Mouse (Mus musculus): ENCODE data around the gene Nploc4. TPM values are rescaled to one million over a fixed set of nuclear protein-coding genes. Genes with fewer than 3 reads are reported as not detected.

Nploc4 gene
- total and polyA plus RNA-seq, 3 experiments = 40.6 to 115 (median 50.4) TPM

GRCm38 (mm10) chr11:120422651-120423568 lies 14.6 kb downstream of the Nploc4 start:
- Histone ChIP-seq H3K4me3 (replicated peaks in 1 of 3; ENCODE audit: low read depth in 2 of 3, low read length in 2 of 3, poor library complexity in 1 of 3) (no peak overlapping the region), H3K27ac (ENCODE audit: insufficient read depth, low read depth) (no peak overlapping the region), H3K36me3 (replicated peaks in 1 of 2; ENCODE audit: control insufficient read depth in 1 of 2, insufficient read depth in 1 of 2, low read length in 1 of 2) (peaks cover 81 to 93% of the 10 kb centered on the region in 2 experiments), H3K27me3 (replicated peaks) (no peaks in the 10 kb centered on the region), H3K9me3 (replicated peaks; ENCODE audit: low read length) (no peaks in the 10 kb centered on the region), H3K4me2 (ENCODE audit: insufficient read depth, low read depth, poor library complexity, severe bottlenecking) (no peak overlapping the region), H3K79me2 (replicated peaks; ENCODE audit: control insufficient read depth, extremely low read depth, insufficient read depth, poor library complexity, severe bottlenecking) (peaks cover 16% of the 10 kb centered on the region), H3K9ac (ENCODE audit: insufficient read depth, low read depth) (no peak overlapping the region), H3K4me1 (ENCODE audit: control insufficient read depth in 1 of 2, insufficient read depth in 2 of 2) (peaks cover 4 to 14% of the 10 kb centered on the region in 2 experiments; a peak in 3 of 4 replicates)
- in situ Hi-C loops (cut with MboI; ENCODE audit: low pct_ligation_motif_present, low pct_unique_long_range_greater_than_20kb, low sequenced_read_pairs) = no loop called here
- no peak for TF ChIP-seq RAD21 (IDR thresholded peaks at IDR 0.05; ENCODE audit: low read depth, low read length)
- no peak for TF ChIP-seq NRF1 (IDR thresholded peaks at IDR 0.05; ENCODE audit: low read depth, low read length)
- TF ChIP-seq MAZ (IDR thresholded peaks at IDR 0.05; ENCODE audit: low read depth, low read length) = no peak
- no peak for TF ChIP-seq POLR2AphosphoS2 (IDR thresholded peaks at IDR 0.05; ENCODE audit: low read depth, low read length)
- no peak for TF ChIP-seq SIN3A (IDR thresholded peaks at IDR 0.05; ENCODE audit: low read length)
- no peak for TF ChIP-seq ETS1 (conservative IDR thresholded peaks at IDR 0.05; ENCODE audit: low read depth, low read length)
- TF ChIP-seq USF1 (IDR thresholded peaks at IDR 0.05; ENCODE audit: low read depth, low read length) = no peak
- TF ChIP-seq TBP (conservative IDR thresholded peaks at IDR 0.05; ENCODE audit: low read depth, low read length) = no peak
- TF ChIP-seq E2F4 (IDR thresholded peaks at IDR 0.05; ENCODE audit: insufficient replicate concordance, low read depth, low read length) = no peak
- no peak for TF ChIP-seq RCOR1 (conservative IDR thresholded peaks at IDR 0.05; ENCODE audit: low read depth, low read length)
- TF ChIP-seq IRF4 (IDR thresholded peaks at IDR 0.05; ENCODE audit: low read depth, low read length) = no peak
- TF ChIP-seq CHD1 (IDR thresholded peaks at IDR 0.05; ENCODE audit: low read depth, low read length) = no peak
- TF ChIP-seq MAX (IDR thresholded peaks at IDR 0.05; ENCODE audit: low read length) = no peak
- no peak for TF ChIP-seq ELF1 (IDR thresholded peaks at IDR 0.05; ENCODE audit: low read depth, low read length)
- TF ChIP-seq ZKSCAN1 (IDR thresholded peaks at IDR 0.05; ENCODE audit: borderline replicate concordance, low read depth, low read length) = no peak
- no peak for TF ChIP-seq SMC3 (IDR thresholded peaks at IDR 0.05; ENCODE audit: low read depth, low read length)
- no peak for TF ChIP-seq ZMIZ1 (IDR thresholded peaks at IDR 0.05; ENCODE audit: low read depth, low read length)
- TF ChIP-seq EP300 (IDR thresholded peaks at IDR 0.05; ENCODE audit: low read length) = no peak
- DNase-seq (ENCODE audit: extremely low read depth) = no peak
- dilution Hi-C loops (cut with MboI; ENCODE audit: extremely low pct_ligation_motif_present, extremely low pct_unique_long_range_greater_than_20kb, low sequenced_read_pairs) = no loop called here

DNA sequence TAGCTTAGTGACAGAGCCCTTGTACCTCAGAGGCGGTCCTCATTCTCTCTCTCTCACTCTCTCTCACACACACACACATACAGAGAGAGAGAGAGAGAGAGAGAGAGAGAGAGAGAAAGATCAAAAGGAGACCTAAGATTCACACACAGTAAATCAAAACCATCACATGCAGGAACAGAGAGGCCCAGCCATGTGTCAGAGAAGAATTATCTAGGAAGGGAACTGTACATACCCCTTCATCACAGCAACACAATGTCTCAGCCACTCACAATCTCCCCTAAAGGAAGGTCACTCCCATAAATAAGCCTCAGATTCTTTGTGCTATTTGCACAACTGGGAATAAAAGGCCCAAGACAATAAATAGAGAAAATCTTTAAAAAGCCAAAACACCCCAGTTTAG lies 18.9 kb downstream of the Nploc4 start:
- Histone ChIP-seq H3K9ac (ENCODE audit: insufficient read depth, low read depth) (no peak overlapping the region), H3K27ac (ENCODE audit: insufficient read depth, low read depth) (no peak overlapping the region), H3K36me3 (replicated peaks in 1 of 2; ENCODE audit: control insufficient read depth in 1 of 2, insufficient read depth in 1 of 2, low read length in 1 of 2) (peaks cover 72 to 91% of the 10 kb centered on the region in 2 experiments), H3K27me3 (replicated peaks) (no peaks in the 10 kb centered on the region), H3K4me1 (ENCODE audit: control insufficient read depth in 1 of 2, insufficient read depth in 2 of 2) (no peaks in the 10 kb centered on the region), H3K9me3 (replicated peaks; ENCODE audit: low read length) (no peaks in the 10 kb centered on the region), H3K4me3 (replicated peaks in 1 of 3; ENCODE audit: low read depth in 2 of 3, low read length in 2 of 3, poor library complexity in 1 of 3) (no peak overlapping the region), H3K4me2 (ENCODE audit: insufficient read depth, low read depth, poor library complexity, severe bottlenecking) (no peak overlapping the region), H3K79me2 (replicated peaks; ENCODE audit: control insufficient read depth, extremely low read depth, insufficient read depth, poor library complexity, severe bottlenecking) (peaks cover 10% of the 10 kb centered on the region)
- DNase-seq (ENCODE audit: extremely low read depth) = no peak
- TF ChIP-seq PAX5 (IDR thresholded peaks at IDR 0.05; ENCODE audit: low read length) (no peak), JUN (IDR thresholded peaks at IDR 0.05; ENCODE audit: insufficient read depth, low read depth, low read length) (no peak), RAD21 (IDR thresholded peaks at IDR 0.05; ENCODE audit: low read depth, low read length) (no peak), TCF12 (IDR thresholded peaks at IDR 0.05; ENCODE audit: low read depth, low read length) (no peak), IRF4 (IDR thresholded peaks at IDR 0.05; ENCODE audit: low read depth, low read length) (no peak), ZKSCAN1 (IDR thresholded peaks at IDR 0.05; ENCODE audit: borderline replicate concordance, low read depth, low read length) (no peak), SMC3 (IDR thresholded peaks at IDR 0.05; ENCODE audit: low read depth, low read length) (no peak), POLR2A (IDR thresholded peaks at IDR 0.05; ENCODE audit: low read depth, low read length) (no peak), NRF1 (IDR thresholded peaks at IDR 0.05; ENCODE audit: low read depth, low read length) (no peak), CTCF (conservative IDR thresholded peaks at IDR 0.05 in 1 of 2, IDR thresholded peaks at IDR 0.05 in 1 of 2; ENCODE audit: low read depth in 2 of 2, low read length in 2 of 2) (no peak), USF2 (conservative IDR thresholded peaks at IDR 0.05; ENCODE audit: low read depth, low read length) (no peak), HCFC1 (IDR thresholded peaks at IDR 0.05; ENCODE audit: low read depth, low read length) (no peak)
- in situ Hi-C loops (cut with MboI; ENCODE audit: low pct_ligation_motif_present, low pct_unique_long_range_greater_than_20kb, low sequenced_read_pairs) = no loop called here
- dilution Hi-C loops (cut with MboI; ENCODE audit: extremely low pct_ligation_motif_present, extremely low pct_unique_long_range_greater_than_20kb, low sequenced_read_pairs) = no loop called here

All from CH12.LX (cell line).